Comparison of ENCODE assay signal across 8 mouse cellular contexts in genomic region chr3:62338854-62339515, GRCm38 (mm10). TPM values are rescaled to one million over a fixed set of nuclear protein-coding genes. Genes with fewer than 3 reads are reported as not detected.
A peak's percentile ranks its signal among the peaks of the same experiment; 100 is the strongest.
DNase-seq lines count a peak whose midpoint lies in the region; ATAC-seq and TF ChIP-seq lines count a peak whose summit lies in the region.

No protein-coding gene starts in this region.

- no peaks in the 10 kb centered on the region for H3K4me1 ChIP-seq in embryonic fibroblast, embryonic 13.5 days (ENCODE audit: control insufficient read depth, insufficient read depth, low read length)
- no peaks in the 10 kb centered on the region; the same call in 1 of the 2 replicates for H3K4me1 ChIP-seq in heart, embryonic 16.5 days (ENCODE audit: control insufficient read depth, insufficient read depth, low read length)
- H3K4me1 ChIP-seq in lung, embryonic 16.5 days (replicated peaks; ENCODE audit: control insufficient read depth, insufficient read depth, low read length) = peaks cover 16% of the 10 kb centered on the region; the same call in 1 of the 2 replicates

- ATAC-seq in heart, embryonic 16.5 days (replicated peaks; ENCODE audit: extremely low read depth, insufficient read depth, low FRiP score) = peak; percentile 96
- ATAC-seq in lung, embryonic 16.5 days (ENCODE audit: low read depth) = peak; percentile 97

- under 1% methylated on average over 67 of the region's 68 CpGs for WGBS in heart, embryonic 16.5 days
- WGBS in lung, embryonic 16.5 days = under 1% methylated on average over 65 of the region's 68 CpGs

- no peak for TF ChIP-seq CTCF in embryonic fibroblast, embryonic 13.5 days (IDR thresholded peaks at IDR 0.05; ENCODE audit: borderline replicate concordance, insufficient read depth, low read length)

- H3K4me2 ChIP-seq in heart, embryonic 16.5 days (ENCODE audit: low read depth, low read length) = peak overlapping the region; percentile 96
- peak overlapping the region; percentile 69 for H3K4me2 ChIP-seq in lung, embryonic 16.5 days (ENCODE audit: low read depth, low read length)

- no peak for TF ChIP-seq POLR2A in embryonic fibroblast, embryonic 13.5 days (IDR thresholded peaks at IDR 0.05; ENCODE audit: low read depth, low read length)

- peaks cover 7% of the 10 kb centered on the region; the same call in 1 of the 2 replicates for H3K27me3 ChIP-seq in heart, embryonic 16.5 days (ENCODE audit: control insufficient read depth, insufficient read depth, low read length)
- no peaks in the 10 kb centered on the region for H3K27me3 ChIP-seq in lung, embryonic 16.5 days (ENCODE audit: control insufficient read depth, insufficient read depth, low read depth, low read length)

- no peak overlapping the region for H3K27ac ChIP-seq in embryonic fibroblast, embryonic 13.5 days (ENCODE audit: insufficient read depth, low read length)
- H3K27ac ChIP-seq in heart, embryonic 16.5 days (ENCODE audit: low read length) = peak overlapping the region; percentile 54
- peak overlapping the region; percentile 93 for H3K27ac ChIP-seq in lung, embryonic 16.5 days (ENCODE audit: low read length)

- H3K9me3 ChIP-seq in heart, embryonic 16.5 days (replicated peaks; ENCODE audit: control insufficient read depth, low read length) = no peaks in the 10 kb centered on the region
- H3K9me3 ChIP-seq in lung, embryonic 16.5 days (ENCODE audit: control insufficient read depth, low read length) = no peaks in the 10 kb centered on the region

- H3K4me3 ChIP-seq in embryonic fibroblast, embryonic 13.5 days (ENCODE audit: insufficient read depth, low read length) = peak overlapping the region; percentile 67
- H3K4me3 ChIP-seq in heart, embryonic 16.5 days (ENCODE audit: low read length) = peak overlapping the region; percentile 66
- peak overlapping the region; percentile 77 for H3K4me3 ChIP-seq in lung, embryonic 16.5 days (ENCODE audit: low read length)

- peak; percentile 3 for DNase-seq in thymus, postnatal 14 days
- no peak for DNase-seq in thymus, postnatal 0 days (ENCODE audit: low spot score)
- peak; percentile 86 for DNase-seq in kidney, postnatal 14 days
- peak; percentile 68 for DNase-seq in ovary, postnatal 36 days (ENCODE audit: low spot score)
- DNase-seq in B cell, adult 2 months = no peak

- peak overlapping the region; percentile 79 for H3K9ac ChIP-seq in heart, embryonic 16.5 days (ENCODE audit: low read length)
- H3K9ac ChIP-seq in lung, embryonic 16.5 days (ENCODE audit: low read length) = peak overlapping the region; percentile 86

- H3K36me3 ChIP-seq in heart, embryonic 16.5 days (ENCODE audit: control insufficient read depth, insufficient read depth) = no peaks in the 10 kb centered on the region
- H3K36me3 ChIP-seq in lung, embryonic 16.5 days (ENCODE audit: control insufficient read depth, insufficient read depth, low read length) = no peaks in the 10 kb centered on the region

RNA-seq across cellular contexts. Expression of gene Arhgef26, which starts 0.8 kb away (rescaled TPM):
- polyA plus RNA-seq in thymus, postnatal 0 days (2015; fragmentation: Nextera tagmentation; extraction: Ambion mirVana) = 1.5 and 1.8 TPM in 2 replicates
- 0.23 and 1.1 TPM in 2 replicates for polyA plus RNA-seq in embryonic fibroblast, embryonic 13.5 days (2011; ENCODE audit: insufficient read length, low read depth, missing spikeins)
- polyA plus RNA-seq in heart, embryonic 16.5 days (2015; fragmentation: Nextera tagmentation; extraction: Ambion mirVana) = 3.4 and 4.8 TPM in 2 replicates
- polyA plus RNA-seq in lung, embryonic 16.5 days (2015; fragmentation: Nextera tagmentation; extraction: Ambion mirVana) = 19.6 and 20.9 TPM in 2 replicates

Comparison
In these comparisons a context has a peak if more than half of its experiments do, and no peak if none do; other contexts are left out.
1. DNase-seq: peak in thymus, postnatal 14 days (single experiment), kidney, postnatal 14 days (single experiment) and ovary, postnatal 36 days (single experiment); none in thymus, postnatal 0 days (single experiment) and B cell, adult 2 months (0 of 2).
2. Peak in every context shown above with its lines, with median percentiles within 50 percentile points of each other: H3K4me3 ChIP-seq.